9 mouse cellular contexts compared by ENCODE assay signal in the genomic region with DNA sequence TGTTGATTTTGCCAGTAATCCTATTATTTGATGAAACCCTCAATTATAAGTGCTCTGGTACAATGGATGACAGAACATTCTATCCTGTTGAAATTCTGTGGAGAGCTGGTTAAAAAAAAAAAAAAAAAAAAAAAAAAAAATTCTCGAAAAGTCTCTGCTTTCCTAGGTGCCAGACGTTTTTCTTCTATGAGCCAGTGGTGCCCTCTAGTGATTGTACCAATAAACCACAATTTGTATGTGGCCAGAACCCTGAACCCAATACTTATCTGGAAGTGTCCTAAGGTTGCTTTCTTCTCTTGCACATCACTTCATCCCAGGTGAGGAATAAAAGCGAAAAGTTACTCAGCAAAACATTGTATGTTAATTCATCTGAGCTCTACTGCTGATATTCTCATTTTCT. TPM values are rescaled to one million over a fixed set of nuclear protein-coding genes. Genes with fewer than 3 reads are reported as not detected.
A peak's percentile ranks its signal among the peaks of the same experiment; 100 is the strongest.
DNase-seq lines count a peak whose midpoint lies in the region; ATAC-seq and TF ChIP-seq lines count a peak whose summit lies in the region.
"Had no signal": no experiment of that assay in that cellular context is flagged by ENCODE, and none has a peak within 500 bp of the region (broad histone marks: within the 10 kb centered on the region; RNA-seq: fewer than 3 reads in every experiment).

No protein-coding gene starts in this region.

- no peaks in the 10 kb centered on the region for H3K4me1 ChIP-seq in hindbrain, postnatal 0 days (ENCODE audit: insufficient read depth, low read length)
- H3K4me1 ChIP-seq in hindbrain, embryonic 13.5 days (replicated peaks) = no peaks in the 10 kb centered on the region

- H3K27ac ChIP-seq in hindbrain, postnatal 0 days = no peak overlapping the region
- no peak overlapping the region for H3K27ac ChIP-seq in hindbrain, embryonic 13.5 days
- H3K27ac ChIP-seq: macrophage had no signal

- H3K36me3 ChIP-seq in hindbrain, postnatal 0 days (ENCODE audit: insufficient read depth, low read length) = no peaks in the 10 kb centered on the region
- H3K36me3 ChIP-seq in hindbrain, embryonic 13.5 days = no peaks in the 10 kb centered on the region

- H3K9me3 ChIP-seq in hindbrain, postnatal 0 days (ENCODE audit: low read length) = no peaks in the 10 kb centered on the region
- H3K9me3 ChIP-seq in hindbrain, embryonic 13.5 days = no peaks in the 10 kb centered on the region

- H3K27me3 ChIP-seq in hindbrain, postnatal 0 days (ENCODE audit: insufficient read depth, low read length) = no peaks in the 10 kb centered on the region
- no peaks in the 10 kb centered on the region for H3K27me3 ChIP-seq in hindbrain, embryonic 13.5 days

- TF ChIP-seq CTCF in hindbrain, postnatal 0 days (IDR thresholded peaks at IDR 0.05; ENCODE audit: low read depth) = peak; percentile 53

- DNase-seq in hindbrain, postnatal 0 days (ENCODE audit: low spot score) = peak; percentile 54
- DNase-seq in 416B (ENCODE audit: low read depth) = peak; percentile 64
- DNase-seq in testis, postnatal 14 days (ENCODE audit: low spot score) = no peak
- no peak for DNase-seq in cerebellum, adult 8-10 months
- DNase-seq in right cerebral cortex, postnatal 36 days (ENCODE audit: low spot score in 2 of 2) = no peak

- H3K9ac ChIP-seq in hindbrain, postnatal 0 days (replicated peaks; ENCODE audit: low read length) = no peak overlapping the region
- no peak overlapping the region for H3K9ac ChIP-seq in hindbrain, embryonic 13.5 days

- H3K4me3 ChIP-seq in hindbrain, postnatal 0 days (ENCODE audit: low read length) = no peak overlapping the region
- no peak overlapping the region for H3K4me3 ChIP-seq in hindbrain, embryonic 13.5 days

- ATAC-seq in hindbrain, postnatal 0 days = no peak
- no peak for ATAC-seq in hindbrain, embryonic 13.5 days (ENCODE audit: low FRiP score)
- peak; percentile 81 for ATAC-seq in CD4-positive, CD25-positive, alpha-beta regulatory T cell, adult 4 months
- peak; percentile 45 to 53; a peak in 2 of 4 replicates for ATAC-seq in hematopoietic stem cell, adult 5-6 weeks (replicated peaks in 1 of 2; ENCODE audit: insufficient read depth in 1 of 2, low FRiP score in 2 of 2, low TSS enrichment in 1 of 2, low read depth in 1 of 2, poor library complexity in 2 of 2, severe bottlenecking in 2 of 2)

- 34% methylated on average over 3 of the region's 3 CpGs for WGBS in hindbrain, postnatal 0 days
- WGBS in hindbrain, embryonic 13.5 days = 16% methylated on average over 3 of the region's 3 CpGs

- H3K4me2 ChIP-seq in hindbrain, postnatal 0 days (ENCODE audit: low read depth, low read length) = no peak overlapping the region
- no peak overlapping the region for H3K4me2 ChIP-seq in hindbrain, embryonic 13.5 days

RNA-seq across cellular contexts. Expression of a gene that starts 18.8 kb away (rescaled TPM):
- total RNA-seq in hindbrain, postnatal 0 days (2014; rRNA removed) = 66.8 and 68.2 TPM in 2 replicates
- 142 and 143 TPM in 2 replicates for polyA plus RNA-seq in hindbrain, postnatal 0 days (2015; fragmentation: Nextera tagmentation; extraction: Ambion mirVana)
- polyA plus RNA-seq in hindbrain, embryonic 13.5 days (2015; fragmentation: Nextera tagmentation; extraction: Ambion mirVana) = 224 and 230 TPM in 2 replicates
- 100 to 1,000 TPM; 192 to 196 TPM for polyA plus RNA-seq in CD4-positive, CD25-positive, alpha-beta regulatory T cell, adult 4 months (2017; shearing (Covaris generic))
- 136 and 149 TPM in 2 replicates for total RNA-seq in hematopoietic stem cell, adult 5-6 weeks (2017)

Comparison
In these comparisons a context has a peak if more than half of its experiments do, and no peak if none do; other contexts are left out.
1. ATAC-seq: peak in CD4-positive, CD25-positive, alpha-beta regulatory T cell, adult 4 months (single experiment) and hematopoietic stem cell, adult 5-6 weeks (2 of 2); none in hindbrain, postnatal 0 days (single experiment) and hindbrain, embryonic 13.5 days (single experiment).
2. DNase-seq: peak in hindbrain, postnatal 0 days (single experiment) and 416B (single experiment); none in testis, postnatal 14 days (single experiment), cerebellum, adult 8-10 months (single experiment) and right cerebral cortex, postnatal 36 days (0 of 2).